Mouse (Mus musculus) midbrain, embryonic 12.5 days (tissue): ENCODE measurements at regions not wholly inside any gene's neighbourhood (a gene's known extent, or its start where the extent isn't known, plus 50 kb on each side); places are given as distances from the start of the nearest gene placed in this dataset.
A peak's percentile ranks its signal among the peaks of the same experiment; 100 is the strongest.
"Not testable (repeated sequence)": the region's sequence is repeated elsewhere in the genome, so short reads cannot be mapped to it uniquely, and the experiment has no call there.

Experiments used
- ATAC-seq: fragments of 200-750 bp; cut with Nextera tagmentation; 2 replicates; pipeline ENCODE4 v1.8.0; 2017; ENCODE audit warnings: low read depth, moderate TSS enrichment, moderate library complexity; ENCODE audit not compliant: low FRiP score
- H3K27ac ChIP-seq: fragments of 300-500 bp; sonication (generic); replicated peaks from 2 replicates; pipeline ENCODE4 v1.5.1; 2016; ENCODE audit warnings: mild to moderate bottlenecking
- H3K27me3 ChIP-seq: fragments of 300-500 bp; sonication (generic); 2 replicates; pipeline ENCODE4 v1.6.1; 2016; ENCODE audit warnings: mild to moderate bottlenecking
- H3K36me3 ChIP-seq: fragments of 300-500 bp; sonication (generic); 2 replicates; pipeline ENCODE4 v1.6.1; 2016
- H3K4me1 ChIP-seq: fragments of 300-500 bp; sonication (generic); 2 replicates; pipeline ENCODE4 v1.6.1; 2016
- H3K4me2 ChIP-seq: fragments of 300-500 bp; sonication (generic); replicated peaks from 2 replicates; pipeline ENCODE4 v1.6.1; 2016; ENCODE audit warnings: mild to moderate bottlenecking, moderate library complexity
- H3K4me3 ChIP-seq: fragments of 300-500 bp; sonication (generic); 2 replicates; pipeline ENCODE4 v1.5.1; 2016; ENCODE audit warnings: mild to moderate bottlenecking
- H3K9ac ChIP-seq: fragments of 300-500 bp; sonication (generic); replicated peaks from 2 replicates; pipeline ENCODE4 v1.6.1; 2016; ENCODE audit warnings: mild to moderate bottlenecking, moderate library complexity
- H3K9me3 ChIP-seq: fragments of 300-500 bp; sonication (generic); 2 replicates; pipeline ENCODE4 v1.6.1; 2016; ENCODE audit warnings: mild to moderate bottlenecking
- WGBS: fragments of 180-500 bp; shearing (Covaris S2); methylation state at CpG from one replicate; pipeline ENCODE4 v1.1.7; 2016; 5-methylcytosine and 5-hydroxymethylcytosine counted together

DNA sequence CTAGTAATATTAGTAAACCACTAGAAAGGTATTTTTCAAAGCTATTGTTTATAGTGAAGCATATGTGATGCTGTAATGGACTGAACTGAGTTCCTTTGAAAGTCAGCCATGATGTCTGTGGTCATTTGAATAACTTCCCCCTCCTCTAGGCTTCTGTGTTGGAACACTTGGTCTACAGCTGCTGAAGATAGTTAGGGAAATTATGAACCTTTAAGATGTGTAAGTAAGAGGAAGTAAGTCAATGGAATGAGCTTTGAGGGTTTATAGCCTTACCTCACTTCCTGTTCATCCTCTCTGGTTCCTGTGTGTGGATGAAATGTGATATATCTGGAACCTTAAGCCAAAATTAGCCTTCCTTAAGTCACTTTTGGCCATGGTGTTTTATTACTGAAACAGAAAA lies 145.7 kb upstream of the Tmem229a start:
- no peak overlapping the region for H3K27ac ChIP-seq
- no peaks in the 10 kb centered on the region for H3K27me3 ChIP-seq
- no peak for ATAC-seq
- no peaks in the 10 kb centered on the region for H3K4me1 ChIP-seq
- no peaks in the 10 kb centered on the region for H3K9me3 ChIP-seq
- H3K4me2 ChIP-seq = no peak overlapping the region
- no peak overlapping the region for H3K4me3 ChIP-seq
- no peak overlapping the region for H3K9ac ChIP-seq
- no peaks in the 10 kb centered on the region for H3K36me3 ChIP-seq

- H3K27ac ChIP-seq = no peak overlapping the region
- no peaks in the 10 kb centered on the region for H3K9me3 ChIP-seq
- H3K36me3 ChIP-seq = no peaks in the 10 kb centered on the region
- H3K4me2 ChIP-seq = no peak overlapping the region
- no peak for ATAC-seq
- WGBS = 87% methylated on average over 1 of the region's 1 CpGs
- H3K27me3 ChIP-seq = no peaks in the 10 kb centered on the region
- H3K9ac ChIP-seq = no peak overlapping the region
- H3K4me1 ChIP-seq = no peaks in the 10 kb centered on the region
- H3K4me3 ChIP-seq = no peak overlapping the region
Observed at GRCm38 (mm10) chr6:25087167-25087566, 131.1 kb upstream of the Tmem229a start.

DNA sequence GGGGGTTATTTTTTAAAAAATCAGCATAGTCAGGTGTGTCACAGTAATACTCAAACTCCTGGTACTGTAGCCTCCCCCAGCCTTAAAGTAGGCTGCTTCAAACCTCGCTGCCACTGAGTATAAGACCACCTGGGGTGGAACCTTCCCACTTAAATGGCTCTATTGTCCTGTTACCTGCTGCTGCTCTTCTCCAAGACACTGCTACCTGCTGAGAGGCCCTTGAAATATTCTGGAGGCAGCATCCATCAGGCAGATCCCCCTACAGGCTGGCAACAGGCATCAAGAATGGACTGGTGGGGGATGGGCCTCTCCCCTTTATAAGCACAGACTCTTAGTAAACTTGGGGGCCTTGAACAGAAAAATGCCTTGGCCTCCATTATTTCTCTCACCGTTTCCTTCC lies 129.8 kb upstream of the Tmem229a start:
- H3K4me2 ChIP-seq = no peak overlapping the region
- 78% methylated on average over 2 of the region's 2 CpGs for WGBS
- no peak overlapping the region for H3K27ac ChIP-seq
- no peaks in the 10 kb centered on the region for H3K27me3 ChIP-seq
- ATAC-seq = no peak
- H3K4me3 ChIP-seq = no peak overlapping the region
- no peaks in the 10 kb centered on the region for H3K36me3 ChIP-seq
- H3K9me3 ChIP-seq = no peaks in the 10 kb centered on the region
- H3K9ac ChIP-seq = no peak overlapping the region
- H3K4me1 ChIP-seq = no peaks in the 10 kb centered on the region

GRCm38 (mm10) chr6:25085296-25085695 lies 129.2 kb upstream of the Tmem229a start:
- H3K9me3 ChIP-seq, H3K4me1 ChIP-seq, H3K27ac ChIP-seq, H3K4me2 ChIP-seq, H3K9ac ChIP-seq, H3K36me3 ChIP-seq, H3K4me3 ChIP-seq, H3K27me3 ChIP-seq, ATAC-seq: not testable (repeated sequence)
- WGBS = 71% methylated on average over 4 of the region's 4 CpGs

GRCm38 (mm10) chr6:25065913-25066312 lies 109.8 kb upstream of the Tmem229a start:
- Histone ChIP-seq H3K27ac (no peak overlapping the region), H3K9ac (no peak overlapping the region), H3K4me2 (no peak overlapping the region), H3K27me3 (no peaks in the 10 kb centered on the region), H3K9me3 (no peaks in the 10 kb centered on the region), H3K36me3 (no peaks in the 10 kb centered on the region), H3K4me3 (no peak overlapping the region), H3K4me1 (no peaks in the 10 kb centered on the region)
- no peak for ATAC-seq
- 46% methylated on average over 6 of the region's 6 CpGs for WGBS

- H3K4me1 ChIP-seq = peaks cover 4% of the 10 kb centered on the region; the same call in 1 of the 2 replicates
- no peaks in the 10 kb centered on the region for H3K27me3 ChIP-seq
- H3K9me3 ChIP-seq = no peaks in the 10 kb centered on the region
- no peak overlapping the region for H3K4me3 ChIP-seq
- ATAC-seq = no peak
- H3K9ac ChIP-seq = no peak overlapping the region
- H3K27ac ChIP-seq = no peak overlapping the region
- no peaks in the 10 kb centered on the region for H3K36me3 ChIP-seq
- no peak overlapping the region for H3K4me2 ChIP-seq
- WGBS = 30% methylated on average over 2 of the region's 2 CpGs
Observed at GRCm38 (mm10) chr6:25032878-25033509, 76.9 kb upstream of the Tmem229a start.

- no peaks in the 10 kb centered on the region for H3K36me3 ChIP-seq
- no peak overlapping the region for H3K4me3 ChIP-seq
- no peak for ATAC-seq
- H3K9ac ChIP-seq = no peak overlapping the region
- H3K9me3 ChIP-seq = no peaks in the 10 kb centered on the region
- no peaks in the 10 kb centered on the region for H3K4me1 ChIP-seq
- no peaks in the 10 kb centered on the region for H3K27me3 ChIP-seq
- H3K4me2 ChIP-seq = no peak overlapping the region
- no peak overlapping the region for H3K27ac ChIP-seq
- 93% methylated on average over 3 of the region's 3 CpGs for WGBS
Observed at GRCm38 (mm10) chr6:25026953-25027352, 70.9 kb upstream of the Tmem229a start.

DNA sequence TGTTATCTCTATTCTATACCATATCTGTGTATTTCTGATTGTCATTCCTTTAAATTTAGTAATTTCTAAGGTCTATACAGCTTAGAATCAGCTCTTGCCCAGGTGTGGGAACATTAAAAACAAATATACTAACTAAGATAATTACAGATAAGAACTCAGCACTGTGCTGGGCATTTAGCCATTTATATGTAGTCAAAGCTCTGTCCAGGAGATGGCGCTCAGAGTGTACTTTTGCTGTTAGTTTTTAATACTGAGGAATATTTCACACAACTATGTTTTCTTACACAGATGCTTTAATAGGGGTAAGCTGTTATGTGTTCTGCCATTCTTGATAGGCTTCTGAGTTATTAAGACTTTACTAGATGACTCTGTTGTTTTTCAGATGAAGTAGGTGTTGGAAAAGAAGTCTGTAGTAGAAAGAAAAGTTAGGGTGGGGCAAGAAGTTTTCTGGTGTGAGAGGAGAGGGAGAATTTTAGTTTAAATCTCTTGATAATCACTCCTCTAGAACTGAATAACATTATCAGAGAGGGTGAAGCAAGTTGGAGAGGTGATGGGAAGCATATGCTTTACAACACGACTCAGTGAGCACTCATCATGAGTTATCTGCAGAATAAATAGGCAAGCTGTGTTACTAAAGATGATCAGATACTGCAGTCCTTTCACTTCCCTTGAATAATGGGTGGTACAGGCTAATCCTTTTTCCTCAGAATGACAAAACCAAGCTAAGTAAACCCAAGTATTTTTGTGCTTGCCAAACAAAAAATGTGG lies 64.1 kb upstream of the Tmem229a start:
- no peak overlapping the region for H3K9ac ChIP-seq
- WGBS = 22% methylated on average over 2 of the region's 2 CpGs
- ATAC-seq = peak; percentile 55
- no peaks in the 10 kb centered on the region for H3K27me3 ChIP-seq
- H3K27ac ChIP-seq = no peak overlapping the region
- H3K4me3 ChIP-seq = no peak overlapping the region
- H3K4me1 ChIP-seq = no peaks in the 10 kb centered on the region
- no peak overlapping the region for H3K4me2 ChIP-seq
- H3K36me3 ChIP-seq = no peaks in the 10 kb centered on the region
- no peaks in the 10 kb centered on the region for H3K9me3 ChIP-seq

GRCm38 (mm10) chr6:25013288-25013606 lies 57.1 kb upstream of the Tmem229a start:
- no peaks in the 10 kb centered on the region for H3K9me3 ChIP-seq
- 42% methylated on average over 3 of the region's 3 CpGs for WGBS
- H3K4me2 ChIP-seq = no peak overlapping the region
- H3K36me3 ChIP-seq = no peaks in the 10 kb centered on the region
- H3K4me1 ChIP-seq = no peaks in the 10 kb centered on the region
- H3K4me3 ChIP-seq = no peak overlapping the region
- no peak overlapping the region for H3K9ac ChIP-seq
- H3K27ac ChIP-seq = no peak overlapping the region
- ATAC-seq = peak; percentile 54; the same call in 1 of the 2 replicates
- no peaks in the 10 kb centered on the region for H3K27me3 ChIP-seq

GRCm38 (mm10) chr6:25012376-25013287 lies 56.5 kb upstream of the Tmem229a start:
- Histone ChIP-seq H3K4me2 (no peak overlapping the region), H3K27me3 (no peaks in the 10 kb centered on the region), H3K36me3 (no peaks in the 10 kb centered on the region), H3K4me1 (no peaks in the 10 kb centered on the region), H3K9ac (no peak overlapping the region), H3K4me3 (no peak overlapping the region), H3K9me3 (no peaks in the 10 kb centered on the region), H3K27ac (no peak overlapping the region)
- WGBS = 74% methylated on average over 2 of the region's 2 CpGs
- ATAC-seq = peak; percentile 49; the same call in 1 of the 2 replicates

GRCm38 (mm10) chr6:25008856-25009255 lies 52.8 kb upstream of the Tmem229a start:
- H3K27me3 ChIP-seq, H3K4me1 ChIP-seq, H3K9ac ChIP-seq, H3K27ac ChIP-seq, H3K4me3 ChIP-seq, ATAC-seq, H3K4me2 ChIP-seq, H3K36me3 ChIP-seq, H3K9me3 ChIP-seq: not testable (repeated sequence)
